Mouse (Mus musculus): ENCODE measurements around the gene Adam12. TPM values are rescaled to one million over a fixed set of nuclear protein-coding genes. Genes with fewer than 3 reads are reported as not detected.

Adam12 gene
- polyA plus RNA-seq, 1 experiment, result 0.25 TPM

GRCm38 (mm10) chr7:134226231-134226630, 5.7 kb downstream of the Adam12 start:
- H3K27me3 ChIP-seq (ENCODE audit: control insufficient read depth, insufficient read depth, low read length), result peaks cover 11% of the 10 kb centered on the region
- H3K4me1 ChIP-seq (ENCODE audit: control insufficient read depth, insufficient read depth, insufficient read length, low read length), result no peaks in the 10 kb centered on the region
- TF ChIP-seq CTCF (IDR thresholded peaks at IDR 0.05; ENCODE audit: extremely low read depth, insufficient read length, insufficient replicate concordance, low read depth, low read length) (no peak), POLR2A (IDR thresholded peaks at IDR 0.05; ENCODE audit: low read depth, low read length) (no peak)
- no peak overlapping the region for H3K4me3 ChIP-seq (ENCODE audit: low read depth, low read length)
- no peaks in the 10 kb centered on the region for H3K36me3 ChIP-seq (ENCODE audit: control insufficient read depth, insufficient read depth, low read length)
- H3K27ac ChIP-seq (ENCODE audit: insufficient read depth, low read depth, low read length), result no peak overlapping the region
- WGBS, result 71% methylated on average over 3 of the region's 3 CpGs

- H3K4me3 ChIP-seq (ENCODE audit: low read depth, low read length), result peak overlapping the region; percentile 54
- WGBS, result 2% methylated on average over 90 of the region's 90 CpGs
- no peaks in the 10 kb centered on the region for H3K36me3 ChIP-seq (ENCODE audit: control insufficient read depth, insufficient read depth, low read length)
- no peak for TF ChIP-seq CTCF (IDR thresholded peaks at IDR 0.05; ENCODE audit: extremely low read depth, insufficient read length, insufficient replicate concordance, low read depth, low read length)
- no peak for TF ChIP-seq POLR2A (IDR thresholded peaks at IDR 0.05; ENCODE audit: low read depth, low read length)
- peaks cover 11% of the 10 kb centered on the region for H3K27me3 ChIP-seq (ENCODE audit: control insufficient read depth, insufficient read depth, low read length)
- no peak overlapping the region for H3K27ac ChIP-seq (ENCODE audit: insufficient read depth, low read depth, low read length)
- H3K4me1 ChIP-seq (ENCODE audit: control insufficient read depth, insufficient read depth, insufficient read length, low read length), result no peaks in the 10 kb centered on the region
Observed at GRCm38 (mm10) chr7:134224741-134225612, 7.0 kb downstream of the Adam12 start.

GRCm38 (mm10) chr7:134224421-134224740, 7.6 kb downstream of the Adam12 start:
- no peaks in the 10 kb centered on the region for H3K4me1 ChIP-seq (ENCODE audit: control insufficient read depth, insufficient read depth, insufficient read length, low read length)
- WGBS, result 1% methylated on average over 14 of the region's 14 CpGs
- H3K27ac ChIP-seq (ENCODE audit: insufficient read depth, low read depth, low read length), result no peak overlapping the region
- TF ChIP-seq CTCF (IDR thresholded peaks at IDR 0.05; ENCODE audit: extremely low read depth, insufficient read length, insufficient replicate concordance, low read depth, low read length) (no peak), POLR2A (IDR thresholded peaks at IDR 0.05; ENCODE audit: low read depth, low read length) (no peak)
- H3K36me3 ChIP-seq (ENCODE audit: control insufficient read depth, insufficient read depth, low read length), result no peaks in the 10 kb centered on the region
- peak overlapping the region; percentile 54 for H3K4me3 ChIP-seq (ENCODE audit: low read depth, low read length)
- H3K27me3 ChIP-seq (ENCODE audit: control insufficient read depth, insufficient read depth, low read length), result peaks cover 11% of the 10 kb centered on the region

GRCm38 (mm10) chr7:134223444-134224161, 8.3 kb downstream of the Adam12 start:
- TF ChIP-seq CTCF (IDR thresholded peaks at IDR 0.05; ENCODE audit: extremely low read depth, insufficient read length, insufficient replicate concordance, low read depth, low read length) (peak; percentile 69; the same call in 1 of the 2 replicates), POLR2A (IDR thresholded peaks at IDR 0.05; ENCODE audit: low read depth, low read length) (no peak)
- no peaks in the 10 kb centered on the region for H3K4me1 ChIP-seq (ENCODE audit: control insufficient read depth, insufficient read depth, insufficient read length, low read length)
- no peak overlapping the region for H3K4me3 ChIP-seq (ENCODE audit: low read depth, low read length)
- H3K36me3 ChIP-seq (ENCODE audit: control insufficient read depth, insufficient read depth, low read length), result no peaks in the 10 kb centered on the region
- WGBS, result 27% methylated on average over 16 of the region's 16 CpGs
- H3K27me3 ChIP-seq (ENCODE audit: control insufficient read depth, insufficient read depth, low read length), result peaks cover 11% of the 10 kb centered on the region
- no peak overlapping the region for H3K27ac ChIP-seq (ENCODE audit: insufficient read depth, low read depth, low read length)

- Histone ChIP-seq H3K4me1 (ENCODE audit: control insufficient read depth, insufficient read depth, insufficient read length, low read length) (no peaks in the 10 kb centered on the region), H3K27ac (ENCODE audit: insufficient read depth, low read depth, low read length) (no peak overlapping the region), H3K4me3 (ENCODE audit: low read depth, low read length) (no peak overlapping the region), H3K27me3 (ENCODE audit: control insufficient read depth, insufficient read depth, low read length) (no peaks in the 10 kb centered on the region), H3K36me3 (ENCODE audit: control insufficient read depth, insufficient read depth, low read length) (no peaks in the 10 kb centered on the region)
- TF ChIP-seq CTCF (IDR thresholded peaks at IDR 0.05; ENCODE audit: extremely low read depth, insufficient read length, insufficient replicate concordance, low read depth, low read length) (no peak), POLR2A (IDR thresholded peaks at IDR 0.05; ENCODE audit: low read depth, low read length) (no peak)
- 72% methylated on average over 10 of the region's 10 CpGs for WGBS
Observed at GRCm38 (mm10) chr7:134207956-134208355, 24.0 kb downstream of the Adam12 start.

GRCm38 (mm10) chr7:134193089-134193488, 38.9 kb downstream of the Adam12 start:
- H3K27me3 ChIP-seq (ENCODE audit: control insufficient read depth, insufficient read depth, low read length), result no peaks in the 10 kb centered on the region
- H3K4me1 ChIP-seq (ENCODE audit: control insufficient read depth, insufficient read depth, insufficient read length, low read length), result no peaks in the 10 kb centered on the region
- H3K36me3 ChIP-seq (ENCODE audit: control insufficient read depth, insufficient read depth, low read length), result no peaks in the 10 kb centered on the region
- H3K4me3 ChIP-seq (ENCODE audit: low read depth, low read length), result no peak overlapping the region
- H3K27ac ChIP-seq (ENCODE audit: insufficient read depth, low read depth, low read length), result no peak overlapping the region
- WGBS, result 67% methylated on average over 3 of the region's 3 CpGs
- no peak for TF ChIP-seq CTCF (IDR thresholded peaks at IDR 0.05; ENCODE audit: extremely low read depth, insufficient read length, insufficient replicate concordance, low read depth, low read length)
- TF ChIP-seq POLR2A (IDR thresholded peaks at IDR 0.05; ENCODE audit: low read depth, low read length), result no peak

GRCm38 (mm10) chr7:134190101-134190500, 41.8 kb downstream of the Adam12 start:
- no peak for TF ChIP-seq POLR2A (IDR thresholded peaks at IDR 0.05; ENCODE audit: low read depth, low read length)
- TF ChIP-seq CTCF (IDR thresholded peaks at IDR 0.05; ENCODE audit: extremely low read depth, insufficient read length, insufficient replicate concordance, low read depth, low read length), result no peak
- no peak overlapping the region for H3K27ac ChIP-seq (ENCODE audit: insufficient read depth, low read depth, low read length)
- H3K27me3 ChIP-seq (ENCODE audit: control insufficient read depth, insufficient read depth, low read length), result no peaks in the 10 kb centered on the region
- H3K4me1 ChIP-seq (ENCODE audit: control insufficient read depth, insufficient read depth, insufficient read length, low read length), result no peaks in the 10 kb centered on the region
- 78% methylated on average over 6 of the region's 6 CpGs for WGBS
- no peak overlapping the region for H3K4me3 ChIP-seq (ENCODE audit: low read depth, low read length)
- H3K36me3 ChIP-seq (ENCODE audit: control insufficient read depth, insufficient read depth, low read length), result no peaks in the 10 kb centered on the region
